Mouse (Mus musculus) cortical plate, adult 2 months (tissue): Measurements from ENCODE around the gene Ctr9. TPM values are rescaled to one million over a fixed set of nuclear protein-coding genes. Genes with fewer than 3 reads are reported as not detected.

Source experiments
- H3K27ac ChIP-seq: fragments of 200-500 bp; 2 replicates; pipeline ENCODE4 v1.5.1; 2012; ENCODE audit warnings: low read length, control low read depth, inconsistent platforms; ENCODE audit not compliant: insufficient read depth
- H3K4me1 ChIP-seq: fragments of 200-500 bp; 2 replicates; pipeline ENCODE4 v1.6.1; 2011; ENCODE audit warnings: low read length; ENCODE audit not compliant: control insufficient read depth, insufficient read depth
- H3K4me3 ChIP-seq: fragments of 200-500 bp; 2 replicates; pipeline ENCODE4 v1.5.1; 2011; ENCODE audit warnings: mild to moderate bottlenecking, low read length, control low read depth; ENCODE audit not compliant: insufficient read depth
- CTCF ChIP-seq: fragments of 200-500 bp; IDR thresholded peaks from 2 replicates; pipeline ENCODE4 v1.5.1; 2011; ENCODE audit warnings: mild to moderate bottlenecking, control low read depth, low read length; ENCODE audit not compliant: insufficient read depth; ENCODE audit errors: extremely low read depth
- POLR2A ChIP-seq: fragments of 200-500 bp; IDR thresholded peaks from 2 replicates; pipeline ENCODE4 v1.6.1; 2011; ENCODE audit warnings: mild to moderate bottlenecking, low read length, control low read depth; ENCODE audit not compliant: insufficient read depth; ENCODE audit errors: extremely low read depth
- polyA plus RNA-seq: library from polyadenylated mRNA; depleted of rRNA; stranded (reverse); fragments of >200 nt; gene quantifications from 2 replicates; pipeline ENCODE4 v1.2.3, GENCODE M21; 2012

The Ctr9 gene
- polyA plus RNA-seq, 1 experiment: 30.4 TPM

- TF ChIP-seq CTCF: no peak
- no peak for TF ChIP-seq POLR2A
- Histone ChIP-seq H3K27ac (no peak overlapping the region), H3K4me3 (no peak overlapping the region), H3K4me1 (no peaks in the 10 kb centered on the region)
These were observed 38.2 kb upstream of the Ctr9 start for GRCm38 (mm10) chr7:110990356-110991220.

- no peak overlapping the region for H3K4me3 ChIP-seq
- no peaks in the 10 kb centered on the region for H3K4me1 ChIP-seq
- no peak for TF ChIP-seq CTCF
- TF ChIP-seq POLR2A: no peak
- no peak overlapping the region for H3K27ac ChIP-seq
These were observed 37.6 kb upstream of the Ctr9 start for GRCm38 (mm10) chr7:110991221-110991494.

GRCm38 (mm10) chr7:110998887-110999827 lies 29.6 kb upstream of the Ctr9 start:
- no peak for TF ChIP-seq POLR2A
- TF ChIP-seq CTCF: no peak
- no peaks in the 10 kb centered on the region for H3K4me1 ChIP-seq

GRCm38 (mm10) chr7:111004136-111004840 lies 24.5 kb upstream of the Ctr9 start:
- Histone ChIP-seq H3K4me3 (no peak overlapping the region), H3K4me1 (no peaks in the 10 kb centered on the region), H3K27ac (no peak overlapping the region)
- TF ChIP-seq CTCF (no peak), POLR2A (no peak)

More at GRCm38 (mm10) chr7:110998887-110999827, 29.6 kb upstream of the Ctr9 start:
- no peak overlapping the region for H3K4me3 ChIP-seq
- no peak overlapping the region for H3K27ac ChIP-seq

GRCm38 (mm10) chr7:111014039-111014605 lies 14.6 kb upstream of the Ctr9 start:
- Histone ChIP-seq H3K27ac (no peak overlapping the region), H3K4me3 (no peak overlapping the region), H3K4me1 (no peaks in the 10 kb centered on the region)
- TF ChIP-seq CTCF (no peak), POLR2A (no peak)

- H3K27ac ChIP-seq: no peak overlapping the region
- no peak for TF ChIP-seq POLR2A
- TF ChIP-seq CTCF: peak; percentile 90
- H3K4me3 ChIP-seq: no peak overlapping the region
- no peaks in the 10 kb centered on the region for H3K4me1 ChIP-seq
These were observed 13.9 kb upstream of the Ctr9 start for GRCm38 (mm10) chr7:111014893-111015292.

DNA sequence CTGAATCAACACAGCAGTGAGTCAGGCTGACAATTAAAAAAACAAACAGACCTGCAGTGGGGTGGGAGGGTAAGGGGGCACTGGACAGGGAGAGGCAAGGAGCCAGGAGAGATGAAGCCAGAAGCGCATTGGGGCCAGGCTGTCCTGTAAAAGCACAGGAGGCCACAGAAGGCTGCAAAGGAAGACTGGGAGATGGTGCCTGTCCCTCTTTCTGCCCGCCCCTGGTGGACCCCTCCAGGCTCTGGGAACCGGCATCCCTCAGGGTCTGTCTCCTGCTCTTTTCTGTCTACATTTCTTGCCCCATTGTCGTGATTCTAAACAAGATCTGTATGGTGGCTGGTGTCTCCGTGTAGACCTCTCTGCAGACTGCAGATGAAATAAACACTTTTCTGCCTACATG lies 13.0 kb upstream of the Ctr9 start:
- Histone ChIP-seq H3K27ac (no peak overlapping the region), H3K4me1 (no peaks in the 10 kb centered on the region), H3K4me3 (no peak overlapping the region)
- no peak for TF ChIP-seq POLR2A
- no peak for TF ChIP-seq CTCF

- Histone ChIP-seq H3K4me3 (no peak overlapping the region), H3K27ac (no peak overlapping the region), H3K4me1 (no peaks in the 10 kb centered on the region)
- no peak for TF ChIP-seq POLR2A
These were observed 11.8 kb upstream of the Ctr9 start for GRCm38 (mm10) chr7:111016921-111017320.

- no peak overlapping the region for H3K4me3 ChIP-seq
- no peak for TF ChIP-seq CTCF
- TF ChIP-seq POLR2A: no peak
- no peak overlapping the region for H3K27ac ChIP-seq
- H3K4me1 ChIP-seq: no peaks in the 10 kb centered on the region
These were observed 7.9 kb upstream of the Ctr9 start for GRCm38 (mm10) chr7:111020814-111021213.
